Mouse (Mus musculus) embryonic facial prominence, embryonic 14.5 days (tissue): ENCODE data around the gene Rom1. TPM values are rescaled to one million over a fixed set of nuclear protein-coding genes. Genes with fewer than 3 reads are reported as not detected.
A peak's percentile ranks its signal among the peaks of the same experiment; 100 is the strongest.

Source experiments
- ATAC-seq: fragments of 200-750 bp; cut with Nextera tagmentation; 2 replicates; pipeline ENCODE4 v1.8.0; 2017; ENCODE audit warnings: low read depth, moderate number of reproducible peaks, moderate TSS enrichment
- DNase-seq: peaks from one replicate; pipeline ENCODE4 v3.0.0-alpha.2; 2015; ENCODE audit warnings: low spot score
- H3K27ac ChIP-seq: fragments of 300-500 bp; sonication (generic); replicated peaks from 2 replicates; pipeline ENCODE4 v1.5.1; 2014; ENCODE audit warnings: low read depth, mild to moderate bottlenecking, low read length, moderate library complexity
- H3K27me3 ChIP-seq: fragments of 300-500 bp; sonication (generic); replicated peaks from 2 replicates; pipeline ENCODE4 v1.6.1; 2014; ENCODE audit warnings: low read length; ENCODE audit not compliant: control insufficient read depth, insufficient read depth
- H3K36me3 ChIP-seq: fragments of 300-500 bp; sonication (generic); 2 replicates; pipeline ENCODE4 v1.6.1; 2014; ENCODE audit warnings: low read length, mixed read lengths; ENCODE audit not compliant: control insufficient read depth, insufficient read depth
- H3K4me1 ChIP-seq: fragments of 300-500 bp; sonication (generic); 2 replicates; pipeline ENCODE4 v1.6.1; 2014; ENCODE audit warnings: antibody characterized with exemption, low read length; ENCODE audit not compliant: control insufficient read depth, insufficient read depth
- H3K4me2 ChIP-seq: fragments of 300-500 bp; sonication (generic); 2 replicates; pipeline ENCODE4 v1.6.1; 2014; ENCODE audit warnings: low read depth, mild to moderate bottlenecking, low read length, moderate library complexity, mixed read lengths
- H3K4me3 ChIP-seq: fragments of 300-500 bp; sonication (generic); 2 replicates; pipeline ENCODE4 v1.5.1; 2014; ENCODE audit warnings: low read depth, mild to moderate bottlenecking, low read length
- H3K9ac ChIP-seq: fragments of 300-500 bp; sonication (generic); 2 replicates; pipeline ENCODE4 v1.6.1; 2014; ENCODE audit warnings: low read depth, mild to moderate bottlenecking, low read length, moderate library complexity, mixed read lengths
- H3K9me3 ChIP-seq: fragments of 300-500 bp; sonication (generic); 2 replicates; pipeline ENCODE4 v1.6.1; 2016; ENCODE audit warnings: low read length; ENCODE audit not compliant: control insufficient read depth
- WGBS: fragments of 180-500 bp; shearing (Covaris S2); extraction: QIAGEN DNeasy Blood & Tissue Kit; methylation state at CpG from one replicate; pipeline ENCODE4 v1.1.7; 2014; 5-methylcytosine and 5-hydroxymethylcytosine counted together
- microRNA-seq: library from miRNA; unstranded; fragments of <30 nt; microRNA quantifications from one replicate; pipeline ENCODE4, GENCODE M21; 2016; ENCODE audit warnings: borderline number of aligned reads
- polyA plus RNA-seq: library from polyadenylated mRNA; unstranded; fragments of >200 nt; fragmentation: Nextera tagmentation; extraction: Ambion mirVana; gene quantifications from 2 replicates; pipeline ENCODE4 v1.2.1, GENCODE M21; 2014

Gene Rom1
- polyA plus RNA-seq, 1 experiment from 2014 or later: 2.2 TPM

- ATAC-seq (no peak), DNase-seq (peak; percentile 8)
- Histone ChIP-seq H3K4me3 (peak overlapping the region; percentile 70), H3K27me3 (no peaks in the 10 kb centered on the region), H3K4me2 (peak overlapping the region; percentile 82), H3K36me3 (peaks cover 14% of the 10 kb centered on the region), H3K9ac (peak overlapping the region; percentile 92), H3K9me3 (no peaks in the 10 kb centered on the region), H3K27ac (peak overlapping the region; percentile 75), H3K4me1 (peaks cover 7% of the 10 kb centered on the region)
- 16% methylated on average over 19 of the region's 19 CpGs for WGBS
Measured at GRCm38 (mm10) chr19:8887585-8888463, 41.3 kb downstream of the Rom1 start.

- Histone ChIP-seq H3K9ac (no peak overlapping the region), H3K36me3 (peaks cover 14% of the 10 kb centered on the region), H3K27me3 (no peaks in the 10 kb centered on the region), H3K27ac (peak overlapping the region; percentile 75; the same call in 1 of the 2 replicates), H3K4me2 (peak overlapping the region; percentile 82), H3K4me3 (peak overlapping the region; percentile 70), H3K4me1 (peaks cover 7% of the 10 kb centered on the region), H3K9me3 (no peaks in the 10 kb centered on the region)
- ATAC-seq (no peak), DNase-seq (peak; percentile 19)
- WGBS: 50% methylated on average over 1 of the region's 1 CpGs
Measured at GRCm38 (mm10) chr19:8886916-8887584, 42.1 kb downstream of the Rom1 start.

DNA sequence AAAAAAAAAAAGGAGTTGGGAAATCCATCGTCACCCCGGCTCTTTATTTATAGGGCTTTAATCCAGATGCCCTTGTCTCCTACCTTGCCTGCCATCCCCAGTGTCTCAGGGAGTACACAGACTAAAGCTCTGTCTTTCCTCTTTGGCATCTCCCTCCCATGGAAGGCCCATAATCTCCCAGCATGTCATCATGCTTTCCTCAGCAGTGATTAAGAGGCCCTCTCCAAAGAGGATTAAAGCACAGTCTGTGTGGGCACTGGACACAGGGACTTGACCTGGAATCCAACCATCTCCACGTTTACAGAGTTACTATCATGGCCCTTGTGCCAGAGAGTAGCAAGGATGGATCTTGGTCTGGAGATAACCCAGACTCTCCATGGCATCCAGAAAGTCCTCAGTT is 45.5 kb downstream of the Rom1 start, which contains the start of the genes Lbhd1 and Gm49403:
Gene Lbhd1 (plus strand): TSS at position 117 of the 400 bp plus-strand sequence.
Gene Gm49403 (plus strand): TSS at position 315 of the 400 bp plus-strand sequence.
- Histone ChIP-seq H3K4me2 (no peak within 1 kb of the TSS), H3K27me3 (no peaks in the 10 kb centered on the region), H3K36me3 (no peaks in the 10 kb centered on the region), H3K9ac (no peak within 1 kb of the TSS), H3K4me1 (peaks cover 14% of the 10 kb centered on the region), H3K27ac (no peak within 1 kb of the TSS), H3K4me3 (no peak within 1 kb of the TSS), H3K9me3 (no peaks in the 10 kb centered on the region)
- DNase-seq (no peak), ATAC-seq (no peak)
- WGBS: 75% methylated on average over 3 of the region's 3 CpGs

- Histone ChIP-seq H3K4me2 (peak overlapping the region; percentile 77), H3K36me3 (peaks cover 11% of the 10 kb centered on the region), H3K27ac (no peak overlapping the region), H3K4me1 (peaks cover 7% of the 10 kb centered on the region; the same call in 1 of the 2 replicates), H3K9ac (peak overlapping the region; percentile 74), H3K27me3 (no peaks in the 10 kb centered on the region), H3K9me3 (no peaks in the 10 kb centered on the region), H3K4me3 (peak overlapping the region; percentile 60)
- DNase-seq (no peak), ATAC-seq (peak; percentile 12; the same call in 1 of the 2 replicates)
- WGBS: 8% methylated on average over 3 of the region's 3 CpGs
Measured at GRCm38 (mm10) chr19:8881034-8881392, 48.1 kb downstream of the Rom1 start.

DNA sequence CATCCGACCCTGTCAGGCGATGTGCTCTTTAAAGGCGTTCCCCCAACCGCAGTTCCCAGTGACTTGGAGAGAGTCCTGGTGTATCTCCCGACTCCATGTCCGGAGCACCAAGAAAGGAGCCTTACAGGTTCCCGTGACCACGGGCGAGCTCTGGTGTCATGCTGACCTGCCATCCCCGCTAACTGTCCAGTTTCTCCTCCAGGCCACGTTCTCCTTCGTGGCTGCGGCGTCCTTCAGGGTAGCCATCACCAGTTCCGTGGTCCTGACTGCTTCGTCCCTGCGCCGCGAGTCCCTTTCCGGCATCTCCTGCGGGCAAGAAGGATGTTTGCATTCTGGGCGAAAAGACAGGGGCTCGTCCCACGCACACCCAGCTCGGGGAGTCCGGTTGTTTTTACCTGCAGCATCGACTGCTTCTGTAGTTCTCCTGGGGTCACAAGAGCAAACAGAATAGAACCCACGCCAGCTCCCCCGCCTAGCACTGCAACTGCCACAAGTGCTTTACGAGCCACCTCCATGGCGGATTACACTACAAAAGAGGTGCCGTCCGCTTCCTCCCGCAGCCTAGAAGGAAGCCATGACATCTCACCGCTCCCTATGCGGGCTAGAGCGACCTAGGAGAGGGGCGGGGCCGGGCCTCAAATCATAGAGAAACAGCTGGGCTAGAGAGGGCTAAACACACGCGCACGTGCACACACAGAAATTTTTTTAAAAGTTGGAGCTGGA is 48.7 kb downstream of the Rom1 start, which contains the start of gene Uqcc3:
Gene Uqcc3 (minus strand): TSS at position 613 of the 723 bp plus-strand sequence.
- Histone ChIP-seq H3K4me2 (peak within 1 kb of the TSS; percentile 77), H3K9me3 (no peaks in the 10 kb centered on the region), H3K4me3 (peak within 1 kb of the TSS; percentile 60), H3K9ac (peak within 1 kb of the TSS; percentile 74), H3K4me1 (peaks cover 7% of the 10 kb centered on the region; the same call in 1 of the 2 replicates), H3K27ac (peak within 1 kb of the TSS; percentile 67), H3K27me3 (no peaks in the 10 kb centered on the region), H3K36me3 (peaks cover 16% of the 10 kb centered on the region)
- DNase-seq (peak; percentile 96), ATAC-seq (peak; percentile 98)
- WGBS: under 1% methylated on average over 42 of the region's 42 CpGs

Small RNAs within 50 kb of the gene (microRNA-seq; reads per million reads assigned to microRNA genes)
- gene Mir5136: not detected

Other genes starting within 250 kb of the Rom1 start
- gene Slc3a2, start 206.0 kb downstream of the Rom1 start, polyA plus RNA-seq: 100 and 107 TPM in 2 replicates
- 76.6 and 80.1 TPM in 2 replicates for gene Wdr74, start 193.5 kb downstream of the Rom1 start, polyA plus RNA-seq
- gene 1700092M07Rik, start 188.6 kb downstream of the Rom1 start, polyA plus RNA-seq: 0.85 and 1.9 TPM in 2 replicates
- 140 and 142 TPM in 2 replicates for gene Stx5a, start 187.9 kb downstream of the Rom1 start, polyA plus RNA-seq
- gene Nxf1, start 172.3 kb downstream of the Rom1 start, polyA plus RNA-seq: 152 and 171 TPM in 2 replicates
- 173 and 194 TPM in 2 replicates for gene Tmem223, start 158.4 kb downstream of the Rom1 start, polyA plus RNA-seq
- gene Tmem179b, start 154.9 kb downstream of the Rom1 start, polyA plus RNA-seq: 74.9 and 90.3 TPM in 2 replicates
- 16.5 and 18.1 TPM in 2 replicates for gene Taf6l, start 142.9 kb downstream of the Rom1 start, polyA plus RNA-seq
- gene Polr2g, start 130.8 kb downstream of the Rom1 start, polyA plus RNA-seq: 151 and 157 TPM in 2 replicates
- gene Zbtb3, start 126.8 kb downstream of the Rom1 start, polyA plus RNA-seq: 5.2 and 5.5 TPM in 2 replicates
- 38.4 and 40.8 TPM in 2 replicates for gene Ttc9c, start 110.0 kb downstream of the Rom1 start, polyA plus RNA-seq
- 7.8 and 9.2 TPM in 2 replicates for gene Hnrnpul2, start 109.3 kb downstream of the Rom1 start, polyA plus RNA-seq
- gene AC129217.1, start 99.6 kb downstream of the Rom1 start, polyA plus RNA-seq: not detected in 2 replicates
- gene Bscl2, start 91.9 kb downstream of the Rom1 start, polyA plus RNA-seq: 44.9 and 47.3 TPM in 2 replicates
- 22.2 and 24.6 TPM in 2 replicates for gene Gng3, start 90.2 kb downstream of the Rom1 start, polyA plus RNA-seq
- gene Lrrn4cl, start 78.6 kb downstream of the Rom1 start, polyA plus RNA-seq: 1.6 and 2.4 TPM in 2 replicates
- gene Ubxn1, start 57.9 kb downstream of the Rom1 start, polyA plus RNA-seq: 144 and 149 TPM in 2 replicates
- 53.8 and 57.5 TPM in 2 replicates for gene Uqcc3, start 48.4 kb downstream of the Rom1 start, polyA plus RNA-seq
- 60.2 and 68.8 TPM in 2 replicates for gene Lbhd1, start 45.6 kb downstream of the Rom1 start, polyA plus RNA-seq
- gene Gm49403, start 45.4 kb downstream of the Rom1 start, polyA plus RNA-seq: not detected in 2 replicates
- gene 1810009A15Rik, start 40.5 kb downstream of the Rom1 start, polyA plus RNA-seq: 77.4 and 86.6 TPM in 2 replicates
- gene Gm49416, start 40.4 kb downstream of the Rom1 start, polyA plus RNA-seq: not detected in 2 replicates
- gene Ints5, start 36.4 kb downstream of the Rom1 start, polyA plus RNA-seq: 34.8 and 35.1 TPM in 2 replicates
- gene Ganab, start 31.3 kb downstream of the Rom1 start, polyA plus RNA-seq: 99.2 and 103 TPM in 2 replicates
- 42.3 and 42.4 TPM in 2 replicates for gene B3gat3, start 9.0 kb downstream of the Rom1 start, polyA plus RNA-seq
- gene Eml3, start 196 bp upstream of the Rom1 start, polyA plus RNA-seq: 18.2 and 20.4 TPM in 2 replicates
- gene Mta2, start 12.5 kb upstream of the Rom1 start, polyA plus RNA-seq: 39.7 and 43.6 TPM in 2 replicates
- gene Tut1, start 24.5 kb upstream of the Rom1 start, polyA plus RNA-seq: 24.7 and 27.8 TPM in 2 replicates
- 469 and 503 TPM in 2 replicates for gene Eef1g, start 37.7 kb upstream of the Rom1 start, polyA plus RNA-seq
- 44.8 and 57.6 TPM in 2 replicates for gene Ahnak, start 59.9 kb upstream of the Rom1 start, polyA plus RNA-seq
- gene Scgb1a1, start 158.6 kb upstream of the Rom1 start, polyA plus RNA-seq: not detected in 2 replicates
- gene Asrgl1, start 206.3 kb upstream of the Rom1 start, polyA plus RNA-seq: 10.8 and 13.7 TPM in 2 replicates